Mouse (Mus musculus) right cerebral cortex, adult 18-20 months (tissue): ENCODE measurements at regions not wholly inside any gene's neighbourhood (a gene's known extent, or its start where the extent isn't known, plus 50 kb on each side); places are given as distances from the start of the nearest gene placed in this dataset.

Experiments
- DNase-seq: peaks from one replicate; pipeline ENCODE4 v3.0.0; 2022; ENCODE audit warnings: mixed read lengths

GRCm38 (mm10) chr10:72056725-72057124 is 597.9 kb upstream of the Zwint start:
- DNase-seq: no peak

GRCm38 (mm10) chr10:72071185-72071718 is 583.4 kb upstream of the Zwint start:
- no peak for DNase-seq

DNA sequence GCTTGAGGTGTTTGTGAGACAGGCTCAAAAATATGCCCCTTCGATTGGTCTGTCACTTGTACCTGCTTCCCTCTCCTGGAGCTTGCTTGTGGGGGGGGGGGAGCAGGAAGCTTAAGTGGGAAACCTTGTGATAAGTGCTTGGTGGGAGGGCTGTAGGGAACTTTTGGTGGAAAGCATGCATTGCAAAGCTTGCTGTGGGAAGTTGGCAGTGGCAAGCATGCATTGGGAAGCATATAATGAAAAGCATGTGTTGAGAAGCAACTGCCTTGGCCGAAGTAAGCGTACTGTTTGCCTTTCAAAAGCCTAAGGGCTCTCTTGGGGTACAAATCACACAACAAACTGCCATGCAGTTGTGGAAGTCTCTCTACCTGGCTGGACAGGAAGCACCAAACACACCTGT is 576.3 kb upstream of the Zwint start:
- no peak for DNase-seq

DNA sequence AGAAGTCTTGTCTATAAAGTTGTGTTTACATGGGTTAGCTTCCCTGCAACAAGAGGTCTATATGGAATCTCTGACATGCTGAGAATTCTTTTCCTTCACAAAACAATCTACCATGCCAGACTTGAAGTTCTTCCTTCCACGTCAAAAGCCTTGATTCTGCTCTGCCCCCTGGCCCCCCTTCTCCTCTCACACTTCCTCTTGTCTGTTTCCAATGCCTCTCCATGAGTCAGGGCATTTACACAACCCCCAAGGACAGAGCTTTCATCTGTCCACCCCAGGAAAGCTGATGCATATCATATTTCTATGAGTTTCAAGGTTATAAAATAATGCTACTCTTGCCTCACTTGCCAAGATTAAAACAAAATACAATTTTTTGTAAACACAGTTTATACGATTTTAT is 557.7 kb upstream of the Zwint start:
- no peak for DNase-seq

DNA sequence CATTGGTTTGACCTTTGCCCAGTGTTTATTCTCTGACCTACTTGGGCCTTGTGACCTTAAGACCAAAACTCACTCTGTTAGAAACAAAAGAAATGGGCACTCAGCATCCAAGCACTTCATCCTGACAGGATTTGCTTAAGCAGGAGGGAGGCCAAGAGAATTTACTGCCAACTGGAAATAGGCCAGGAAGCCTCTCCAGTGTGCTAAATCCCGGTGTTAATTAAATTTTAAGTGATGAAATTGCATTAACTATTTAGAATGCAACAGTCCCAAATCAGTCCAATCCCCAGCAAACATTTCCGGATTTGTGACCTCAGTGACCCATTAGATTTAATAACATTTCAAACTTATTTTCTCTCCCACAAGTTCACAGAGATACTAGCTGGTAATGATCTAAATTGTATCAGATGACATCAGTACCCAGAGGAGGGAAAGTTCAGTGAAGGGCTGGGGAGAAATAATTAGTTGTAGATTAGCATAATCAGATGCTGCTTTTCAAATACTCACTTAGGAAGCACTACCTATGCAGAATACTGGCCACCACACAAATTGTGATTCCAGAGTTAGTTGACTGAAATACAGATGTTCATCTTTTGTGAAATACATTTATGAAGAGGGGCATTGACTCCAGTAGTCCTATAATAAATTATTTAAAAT is 555.4 kb upstream of the Zwint start:
- DNase-seq: peak; percentile 7

GRCm38 (mm10) chr10:72119447-72119846 is 535.2 kb upstream of the Zwint start:
- no peak for DNase-seq

DNA sequence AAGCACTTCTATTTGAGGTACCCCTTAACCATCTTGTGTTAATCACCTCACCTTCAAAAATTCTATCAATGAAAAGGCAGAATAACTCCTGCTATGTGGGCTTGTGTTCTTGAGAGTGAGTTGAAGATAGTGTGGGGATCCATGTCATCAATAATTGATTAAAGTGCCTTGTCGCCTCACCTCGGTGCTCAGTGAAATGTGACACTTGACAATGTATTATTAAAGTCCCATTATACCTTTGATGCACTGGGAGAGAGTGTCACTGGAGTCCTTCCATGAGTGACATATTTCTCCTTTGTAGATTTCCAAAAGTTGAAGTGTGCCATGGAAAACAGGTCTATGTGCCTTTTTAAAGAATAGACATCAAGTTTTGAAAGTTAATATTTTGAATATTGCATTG is 522.2 kb upstream of the Zwint start:
- DNase-seq: no peak
